Comparison of ENCODE assay signal across 29 mouse cellular contexts in genomic region chr10:63136436-63136835, GRCm38 (mm10). TPM values are rescaled to one million over a fixed set of nuclear protein-coding genes. Genes with fewer than 3 reads are reported as not detected.
A peak's percentile ranks its signal among the peaks of the same experiment; 100 is the strongest.
DNase-seq lines count a peak whose midpoint lies in the region; ATAC-seq and TF ChIP-seq lines count a peak whose summit lies in the region.
"Had no signal": no experiment of that assay in that cellular context is flagged by ENCODE, and none has a peak within 500 bp of the region (broad histone marks: within the 10 kb centered on the region; RNA-seq: fewer than 3 reads in every experiment).

No protein-coding gene starts in this region.

- H3K4me2 ChIP-seq in liver, embryonic 12.5 days, result no peak overlapping the region
- H3K4me2 ChIP-seq: embryonic facial prominence, embryonic 13.5 days; embryonic facial prominence, embryonic 15.5 days; forebrain, embryonic 12.5 days had no signal

- H3K4me3 ChIP-seq in liver, adult 2 months (ENCODE audit: insufficient read depth, low read depth, low read length), result no peak overlapping the region
- no peak overlapping the region for H3K4me3 ChIP-seq in liver, embryonic 12.5 days
- H3K4me3 ChIP-seq in ES-E14 (ENCODE audit: insufficient read depth in 1 of 2, low read depth in 1 of 2, low read length in 2 of 2, poor library complexity in 1 of 2, severe bottlenecking in 1 of 2), result no peak overlapping the region
- H3K4me3 ChIP-seq: embryonic facial prominence, embryonic 13.5 days; embryonic facial prominence, embryonic 15.5 days; erythroblast, embryonic 14.5 days; forebrain, embryonic 10.5 days; forebrain, embryonic 12.5 days had no signal

- no peaks in the 10 kb centered on the region for H3K36me3 ChIP-seq in liver, adult 2 months (ENCODE audit: control insufficient read depth, insufficient read depth, low read length)
- no peaks in the 10 kb centered on the region for H3K36me3 ChIP-seq in liver, embryonic 12.5 days
- no peaks in the 10 kb centered on the region for H3K36me3 ChIP-seq in ES-E14 (ENCODE audit: control insufficient read depth, insufficient read depth, low read length, poor library complexity, severe bottlenecking)
- H3K36me3 ChIP-seq: embryonic facial prominence, embryonic 13.5 days; embryonic facial prominence, embryonic 15.5 days; forebrain, embryonic 10.5 days; forebrain, embryonic 12.5 days had no signal

- DNase-seq in heart, adult 11 months, result peak; percentile 75
- no peak for DNase-seq in heart, postnatal 36 days
- peak; percentile 32 for DNase-seq in liver, adult 2 months (ENCODE audit: extremely low read depth, low read depth, low spot score)
- no peak for DNase-seq in ES-E14 (ENCODE audit: low read depth, low spot score)
- no peak for DNase-seq in urinary bladder, postnatal 14 days (ENCODE audit: low spot score)
- DNase-seq in testis, postnatal 14 days (ENCODE audit: low spot score), result no peak
- DNase-seq: adrenal gland, adult 8-10 months; adrenal gland, postnatal 14 days; adrenal gland, postnatal 36 days; B cell, adult 2 months; cerebellum, adult 11-12 months; cerebellum, adult 2 months; cerebellum, adult 9-10 months; cerebellum, postnatal 10 days; cerebellum, postnatal 25 days; embryo, embryonic 11 days had no signal

- no peaks in the 10 kb centered on the region for H3K9me3 ChIP-seq in liver, embryonic 12.5 days (replicated peaks)
- H3K9me3 ChIP-seq in ES-E14 (ENCODE audit: control insufficient read depth, insufficient read depth, low read depth, low read length), result no peaks in the 10 kb centered on the region
- H3K9me3 ChIP-seq: embryonic facial prominence, embryonic 13.5 days; embryonic facial prominence, embryonic 15.5 days; forebrain, embryonic 10.5 days; forebrain, embryonic 12.5 days had no signal

- WGBS in liver, adult 2 months, result 70% methylated on average over 6 of the region's 6 CpGs
- WGBS in liver, embryonic 12.5 days (ENCODE audit: insufficient replicate concordance), result 67% methylated on average over 6 of the region's 6 CpGs

- H3K79me2 ChIP-seq in liver, adult 2 months (ENCODE audit: control insufficient read depth, insufficient read depth, low read length), result no peaks in the 10 kb centered on the region

- H3K4me1 ChIP-seq in liver, adult 2 months (ENCODE audit: control insufficient read depth, insufficient read depth, low read length), result no peaks in the 10 kb centered on the region
- H3K4me1 ChIP-seq in liver, embryonic 12.5 days, result no peaks in the 10 kb centered on the region
- H3K4me1 ChIP-seq in ES-E14 (ENCODE audit: control insufficient read depth in 2 of 2, insufficient read depth in 2 of 2, low read length in 2 of 2, poor library complexity in 1 of 2), result peaks cover 0 to 4% of the 10 kb centered on the region in 2 experiments; a peak in 1 of 4 replicates
- H3K4me1 ChIP-seq: embryonic facial prominence, embryonic 13.5 days; embryonic facial prominence, embryonic 15.5 days; forebrain, embryonic 10.5 days; forebrain, embryonic 12.5 days had no signal

- TF ChIP-seq CTCF in liver, adult 2 months (IDR thresholded peaks at IDR 0.05; ENCODE audit: low read depth, low read length), result no peak

- TF ChIP-seq POLR2A in liver, adult 2 months (IDR thresholded peaks at IDR 0.05; ENCODE audit: extremely low read depth, insufficient read depth, low read length), result no peak

- intact Hi-C loops in heart, postnatal 36 days (cut with DNase I), result no loop called here

- H3K27ac ChIP-seq in liver, adult 2 months (replicated peaks; ENCODE audit: insufficient read depth, low read depth, low read length), result no peak overlapping the region
- H3K27ac ChIP-seq in liver, embryonic 12.5 days, result no peak overlapping the region
- H3K27ac ChIP-seq in ES-E14 (ENCODE audit: insufficient read depth, low read depth, low read length, poor library complexity, severe bottlenecking), result 0 out of 2 replicates have a peak overlapping the region, but pooled peaks have one; percentile 3
- H3K27ac ChIP-seq: embryonic facial prominence, embryonic 13.5 days; embryonic facial prominence, embryonic 15.5 days; forebrain, embryonic 10.5 days; forebrain, embryonic 12.5 days had no signal

- ATAC-seq in liver, embryonic 12.5 days, result no peak
- ATAC-seq: activated CD4-positive, CD25-positive, alpha-beta regulatory T cell, adult 4 months; CD4-positive, CD25-positive, alpha-beta regulatory T cell, adult 4 months; forebrain, embryonic 14.5 days; forebrain, embryonic 16.5 days had no signal

- H3K9ac ChIP-seq in liver, adult 2 months (ENCODE audit: low read depth, low read length), result no peak overlapping the region
- H3K9ac ChIP-seq in liver, embryonic 12.5 days, result no peak overlapping the region
- no peak overlapping the region for H3K9ac ChIP-seq in ES-E14 (ENCODE audit: insufficient read depth, low read depth, low read length, poor library complexity, severe bottlenecking)
- H3K9ac ChIP-seq: embryonic facial prominence, embryonic 13.5 days; embryonic facial prominence, embryonic 15.5 days; forebrain, embryonic 12.5 days had no signal

- no peaks in the 10 kb centered on the region for H3K27me3 ChIP-seq in liver, adult 2 months (ENCODE audit: control insufficient read depth, insufficient read depth, low read length)
- H3K27me3 ChIP-seq in liver, embryonic 12.5 days (replicated peaks), result peaks cover 14% of the 10 kb centered on the region
- H3K27me3 ChIP-seq: CH12.LX; embryonic facial prominence, embryonic 13.5 days; embryonic facial prominence, embryonic 15.5 days had no signal

- in situ Hi-C loops in ES-E14 (cut with MboI; ENCODE audit: low sequenced_read_pairs in 2 of 2, unreplicated experiment in 2 of 2), result no loop called here

TF ChIP-seq in ES-E14, 5 proteins besides CTCF, POLR2A, EP300 and RAD21:
- TF ChIP-seq MAFK (IDR thresholded peaks at IDR 0.05; ENCODE audit: insufficient read depth, low read depth, low read length) (no peak), CHD2 (IDR thresholded peaks at IDR 0.05; ENCODE audit: low read depth, low read length) (no peak), HCFC1 (IDR thresholded peaks at IDR 0.05; ENCODE audit: borderline replicate concordance, insufficient read depth, low read length) (no peak), ZNF384 (IDR thresholded peaks at IDR 0.05; ENCODE audit: low read depth, low read length) (no peak), ZC3H11A (IDR thresholded peaks at IDR 0.05; ENCODE audit: borderline replicate concordance, low read depth, low read length) (no peak)

RNA-seq across cellular contexts. Expression of gene Atoh7, which starts 37.0 kb away (rescaled TPM):
- total RNA-seq in heart, postnatal 36 days (2021), result not detected
- total RNA-seq in liver, adult 2 months (2014; rRNA removed), result not detected in 2 replicates
- polyA plus RNA-seq in liver, adult 2 months (2012; rRNA removed), result not detected in 2 replicates
- polyA plus RNA-seq in liver, embryonic 12.5 days (2016; fragmentation: Nextera tagmentation; extraction: Ambion mirVana), result not detected in 2 replicates
- 0.16 TPM in 1 of 2 replicates, not detected in the other for total RNA-seq in ES-E14 (2012; rRNA removed)
- total RNA-seq: adrenal gland, adult 18-20 months; adrenal gland, adult 8-10 months; adrenal gland, postnatal 14 days; adrenal gland, postnatal 36 days; CH12.LX; MEL had no signal
- polyA plus RNA-seq: activated CD4-positive, CD25-positive, alpha-beta regulatory T cell, adult 4 months; CD4-positive, CD25-positive, alpha-beta regulatory T cell, adult 4 months; embryonic facial prominence, embryonic 13.5 days; erythroblast, embryonic 14.5 days had no signal

Comparison
In these comparisons a context has a peak if more than half of its experiments do, and no peak if none do; other contexts are left out.
1. DNase-seq: peak in heart, adult 11 months (single experiment) and liver, adult 2 months (single experiment); none in heart, postnatal 36 days (0 of 2), ES-E14 (single experiment), urinary bladder, postnatal 14 days (single experiment) and testis, postnatal 14 days (single experiment).